Mouse (Mus musculus) left cerebral cortex, postnatal 25 days (tissue): ENCODE data around the gene Adamts8. TPM values are rescaled to one million over a fixed set of nuclear protein-coding genes. Genes with fewer than 3 reads are reported as not detected.

Source experiments
- DNase-seq, 2 experiments: peaks; one replicate each; pipeline ENCODE4 v3.0.0; 2022; ENCODE audit warnings: low spot score in 2 of 2, mixed read lengths in 1 of 2
- intact Hi-C: fragments of 180-260 bp; cut with DNase I; formaldehyde crosslinking; loops from one replicate; pipeline ENCODE4 v1.15.1; 2025
- total RNA-seq, 2 experiments: library from RNA; stranded (reverse); gene quantifications; 2 replicates each; pipeline ENCODE4 v1.2.3; 2021

Gene Adamts8
- total RNA-seq, 2 experiments from 2014 or later = 4.7 to 5.0 TPM

DNA sequence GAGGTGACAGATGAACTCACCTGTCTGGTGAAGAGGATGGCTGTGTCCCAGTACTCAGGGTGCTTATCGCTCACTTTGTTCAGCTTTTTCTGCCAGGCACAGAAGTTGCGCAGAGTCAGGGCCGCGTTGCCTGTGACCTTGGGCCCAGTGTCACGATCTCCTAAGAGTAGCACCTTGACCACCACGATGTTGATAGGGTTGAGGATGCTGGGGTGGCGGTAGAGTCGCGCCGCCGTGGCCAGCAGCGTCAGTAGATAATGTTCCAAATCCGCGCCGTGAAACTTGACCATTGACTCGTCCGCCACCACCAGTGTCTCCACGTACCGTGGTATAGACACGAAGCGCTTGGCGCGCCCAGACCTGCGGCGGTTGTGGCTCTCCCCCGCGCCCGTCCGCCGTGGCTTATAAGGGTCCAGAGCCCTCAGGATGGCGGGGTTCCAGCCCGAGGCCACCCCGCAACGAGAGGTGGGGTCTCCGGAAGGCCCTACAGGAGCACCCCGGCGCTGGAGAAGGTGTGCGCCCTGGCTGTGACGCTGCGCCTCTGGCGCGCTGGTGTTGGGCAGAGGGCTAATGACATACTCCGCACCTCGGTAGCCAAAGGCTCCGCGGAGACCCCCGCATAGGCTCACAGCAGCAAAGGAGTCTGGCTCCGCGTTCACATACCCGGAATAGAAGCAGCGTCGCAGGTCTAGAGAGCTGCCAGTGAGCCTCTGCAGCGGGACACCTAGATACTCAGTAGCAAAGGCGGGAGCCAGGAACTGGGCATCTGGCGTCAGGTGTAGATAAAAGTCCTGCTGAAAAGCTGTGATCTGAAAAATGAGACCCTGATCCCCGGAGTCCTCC, 20.9 kb upstream of the Adamts8 start:
- peak in 1 of 2 experiments; percentile 30 for DNase-seq
- intact Hi-C loops = no loop called here

DNA sequence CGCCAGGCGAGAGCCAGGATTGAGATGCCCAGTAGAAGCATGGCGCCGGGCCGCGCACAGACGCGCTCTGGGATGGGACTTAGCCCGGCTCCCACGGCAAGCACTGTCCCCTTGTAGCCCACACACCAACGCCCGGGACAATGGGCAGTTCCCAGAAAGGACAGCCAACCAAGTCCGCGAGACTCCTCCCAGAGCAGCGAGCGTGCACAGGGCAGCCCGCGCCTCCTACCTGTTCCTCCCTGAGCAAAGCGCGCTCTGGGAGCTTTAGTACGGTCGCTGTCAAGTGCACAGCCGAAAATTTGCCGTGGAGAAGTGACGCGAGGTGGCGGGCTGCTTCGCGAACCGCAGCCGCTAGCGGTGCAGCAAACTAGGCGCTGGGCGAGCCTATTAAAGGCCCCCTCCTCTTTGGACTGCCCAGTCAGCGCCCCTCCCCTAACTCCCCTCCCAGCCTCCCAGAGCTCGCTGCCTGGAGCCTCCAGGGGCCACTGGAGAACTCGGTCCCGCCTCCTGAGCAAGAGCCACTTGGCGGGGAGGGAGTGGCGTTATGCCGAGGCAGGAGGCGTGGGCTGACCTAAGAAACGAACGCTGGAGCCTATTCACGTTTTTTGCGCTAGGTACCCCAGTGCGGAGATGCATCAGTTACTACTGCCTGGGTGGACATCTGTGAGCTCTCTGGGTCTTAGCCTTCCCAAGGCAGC, 20.0 kb upstream of the Adamts8 start, which contains the start of gene Adamts15:
Gene Adamts15, minus strand, starts transcription at position 256 of the 698 bp plus-strand sequence.
- intact Hi-C loops = no loop called here
- peak in 1 of 2 experiments; percentile 42 for DNase-seq

DNA sequence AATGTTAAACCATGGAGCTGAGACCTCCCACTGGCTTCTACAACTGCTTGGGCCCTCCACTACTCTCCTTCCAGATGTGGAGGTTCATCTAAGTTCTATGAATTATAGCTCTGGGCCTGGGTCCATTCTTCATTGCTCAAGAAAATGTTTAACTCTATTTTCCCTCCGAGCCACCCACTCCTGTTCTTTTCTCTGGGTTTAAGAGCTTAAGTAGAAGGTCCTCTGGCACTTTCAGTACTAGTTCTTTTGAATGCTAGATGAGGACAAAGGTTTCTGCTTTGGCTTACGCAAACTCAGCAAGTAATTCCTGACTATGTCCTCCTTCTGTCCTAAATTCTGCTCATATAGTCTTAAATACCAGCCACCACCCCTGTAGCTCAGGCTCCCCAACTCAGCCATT, 13.6 kb upstream of the Adamts8 start:
- no peak for DNase-seq
- intact Hi-C loops = no loop called here

DNA sequence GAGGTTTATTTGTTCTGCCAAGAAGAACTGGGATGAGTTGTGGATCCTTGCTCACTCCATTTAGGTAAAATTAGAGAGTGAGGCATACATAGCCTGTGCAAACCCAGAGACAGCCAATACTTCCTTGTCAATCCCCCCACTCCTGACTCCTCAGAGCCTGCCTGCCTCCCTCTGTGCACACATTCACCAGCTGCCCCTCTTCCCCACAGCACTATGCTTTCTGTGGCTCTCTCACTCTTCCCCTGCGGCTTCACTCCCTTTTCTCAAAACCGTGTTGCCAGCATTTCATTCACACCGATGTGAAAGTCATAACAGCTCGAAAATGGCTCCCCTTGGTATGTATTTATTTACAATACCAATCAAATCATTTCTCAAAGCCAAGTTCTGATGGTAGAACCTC, 10.0 kb upstream of the Adamts8 start:
- DNase-seq = no peak
- intact Hi-C loops = no loop called here

DNA sequence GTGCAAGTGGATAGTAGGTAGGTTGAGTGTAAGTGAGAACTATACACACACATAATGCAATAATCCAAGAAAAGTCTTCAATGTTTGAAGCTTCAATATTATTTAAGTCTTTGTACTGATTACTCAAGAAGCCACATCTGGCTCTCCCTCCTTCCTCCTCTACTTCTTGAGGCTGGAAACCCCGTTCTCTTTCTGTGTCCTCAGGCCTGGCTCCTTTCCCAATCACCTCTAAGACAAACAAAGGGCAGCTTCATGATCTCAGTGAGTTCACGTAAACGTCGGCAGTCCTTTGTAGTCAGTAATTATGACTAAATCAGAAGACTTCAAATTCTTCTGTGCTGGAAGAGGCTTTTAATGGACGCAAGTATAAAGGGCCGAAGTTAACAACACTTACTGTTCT, 7.5 kb upstream of the Adamts8 start:
- DNase-seq = no peak
- intact Hi-C loops = no loop called here

DNA sequence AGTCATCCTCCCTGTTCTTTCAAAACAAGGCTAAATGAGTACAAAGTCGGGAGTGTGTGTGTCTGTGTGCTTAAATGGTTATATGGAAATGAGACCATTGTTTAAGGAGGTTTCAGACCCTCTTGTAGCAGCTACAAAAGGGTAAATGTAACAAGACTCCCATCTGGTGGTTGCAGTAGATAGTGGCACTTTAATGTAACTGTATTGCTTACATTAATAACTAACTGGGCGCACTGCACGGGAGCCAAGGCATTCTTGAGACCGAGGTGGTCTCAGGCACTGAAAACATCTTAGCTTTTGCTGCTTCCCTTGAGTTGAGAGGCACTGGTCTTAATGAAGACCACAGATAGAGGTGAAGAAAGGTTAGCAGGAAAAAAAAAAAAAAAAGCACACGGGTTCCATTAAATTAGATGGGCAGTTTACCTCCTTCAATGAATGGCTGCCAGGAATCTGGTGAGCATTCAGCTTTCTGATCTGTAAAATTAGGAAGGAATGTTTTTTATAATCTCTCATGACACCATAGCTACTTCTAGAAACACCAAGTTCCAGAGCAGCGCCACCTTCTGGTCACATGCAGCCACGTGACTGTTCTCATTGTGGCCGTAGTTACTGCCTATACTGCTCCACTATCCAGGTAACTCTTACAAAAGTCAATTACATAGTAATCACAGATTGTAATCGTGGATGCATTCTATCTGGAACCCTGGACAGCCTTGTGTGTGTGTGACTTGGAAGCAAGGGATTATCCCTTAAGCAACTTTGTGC, 5.5 kb upstream of the Adamts8 start:
- DNase-seq = peak in 1 of 2 experiments; percentile 62
- intact Hi-C loops = loop anchor here (1.0 to 2.0 kb wide), 2 partner anchors 374 to 457 kb away; no protein-coding TSS in a partner anchor

DNA sequence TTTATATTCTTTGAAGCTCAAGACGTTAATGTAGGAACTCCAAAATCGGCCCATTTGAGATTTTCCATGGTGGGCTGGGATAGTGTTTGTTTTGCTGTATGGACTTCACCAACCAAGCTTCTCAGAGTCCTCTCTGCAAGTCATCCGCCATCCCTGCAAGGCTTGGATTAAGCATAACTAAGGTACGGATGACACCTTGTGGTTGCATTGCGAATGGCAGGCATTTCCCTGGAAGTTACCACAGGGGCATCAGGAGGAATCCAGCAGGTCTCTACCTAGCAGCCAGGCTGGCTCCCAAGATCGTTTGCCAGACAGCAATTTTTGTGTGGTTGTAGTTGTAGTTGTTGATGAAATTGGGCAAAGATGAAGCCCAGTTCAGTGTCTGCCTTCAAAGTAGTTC, 2.0 kb upstream of the Adamts8 start:
- intact Hi-C loops = loop anchor here (1.0 kb wide), 2 partner anchors 460 to 492 kb away; no protein-coding TSS in a partner anchor
- peak; percentile 89 to 95 for DNase-seq

DNA sequence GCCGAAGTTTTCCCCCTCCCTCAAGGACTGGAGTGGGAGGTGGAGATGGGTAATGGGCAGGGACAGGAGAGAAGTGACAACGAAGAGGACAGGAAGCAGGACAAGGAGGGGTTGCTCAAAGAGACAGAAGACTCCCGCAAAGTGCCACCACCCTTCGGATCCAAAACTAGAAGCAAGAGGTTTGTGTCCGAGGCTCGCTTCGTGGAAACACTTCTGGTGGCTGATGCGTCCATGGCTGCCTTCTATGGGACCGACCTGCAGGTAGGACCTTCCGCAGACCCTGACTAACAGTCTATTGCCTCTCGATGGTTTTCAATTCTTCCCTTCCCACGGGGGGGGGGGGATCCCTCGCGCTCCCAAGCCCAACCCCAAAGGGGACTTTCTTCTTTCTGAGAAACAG, 979 bp downstream of the Adamts8 start:
- no peak for DNase-seq
- intact Hi-C loops = loop anchor here (1.0 kb wide), 1 partner anchor 138 kb away; no protein-coding TSS in a partner anchor

DNA sequence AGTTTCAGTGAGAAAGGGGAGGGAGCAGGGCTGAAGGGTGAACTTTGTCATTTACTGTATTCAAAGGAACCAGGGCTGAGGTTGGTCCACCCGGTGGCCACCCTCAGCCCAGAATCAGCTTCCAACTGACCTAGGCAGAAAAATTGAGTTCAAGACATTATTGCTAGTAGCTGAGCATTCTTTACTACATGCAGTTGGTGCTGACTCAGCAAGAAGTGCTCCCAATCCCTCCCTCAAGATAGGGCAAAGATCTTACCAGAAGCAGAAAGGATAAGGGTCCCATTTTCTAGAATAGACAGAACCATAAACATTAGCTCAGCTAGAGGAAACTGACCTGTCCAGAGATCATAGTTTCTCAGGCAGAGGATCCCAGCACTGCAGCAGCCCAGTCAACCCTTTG, 1.9 kb downstream of the Adamts8 start:
- DNase-seq = no peak
- intact Hi-C loops = no loop called here

DNA sequence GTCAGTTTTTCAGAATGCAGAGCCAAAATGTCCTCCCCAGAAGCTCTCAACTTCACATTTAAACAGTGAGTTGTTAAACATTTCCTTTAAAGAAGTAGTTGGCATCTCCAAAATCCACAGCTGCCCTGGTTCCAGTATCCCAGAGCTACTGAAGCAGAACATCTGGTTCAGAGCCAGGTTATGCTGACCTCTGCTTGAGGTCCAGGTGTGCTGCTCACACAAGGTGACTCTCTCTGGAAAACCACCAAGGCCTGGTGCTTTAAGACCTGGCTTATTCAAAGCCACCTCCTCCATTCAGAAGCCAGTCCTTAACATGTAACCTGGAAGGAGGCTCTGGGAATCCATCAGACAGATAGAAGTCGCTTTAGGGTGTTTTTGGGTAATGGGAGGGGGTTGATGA, 2.9 kb downstream of the Adamts8 start:
- intact Hi-C loops = no loop called here
- no peak for DNase-seq

DNA sequence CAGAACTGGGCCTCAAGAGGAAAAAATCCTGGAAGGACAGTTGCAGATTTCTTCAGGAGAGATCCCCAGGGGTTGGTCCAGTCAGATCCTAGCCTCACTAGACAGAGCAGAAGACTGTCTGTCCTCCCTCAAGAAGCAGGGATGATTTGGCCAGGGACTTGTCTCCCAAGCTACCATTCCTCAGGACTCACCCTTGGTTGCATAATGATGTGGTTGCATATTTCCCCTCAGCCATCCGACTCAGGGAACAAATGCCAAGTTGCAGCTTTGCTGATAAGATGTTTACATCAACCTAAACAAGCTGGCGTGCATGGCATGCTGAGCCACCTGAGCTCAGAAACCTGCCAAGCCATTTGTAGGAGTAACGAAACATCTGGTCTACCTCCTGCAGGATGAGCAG, 7.1 kb downstream of the Adamts8 start:
- DNase-seq = no peak
- intact Hi-C loops = no loop called here

DNA sequence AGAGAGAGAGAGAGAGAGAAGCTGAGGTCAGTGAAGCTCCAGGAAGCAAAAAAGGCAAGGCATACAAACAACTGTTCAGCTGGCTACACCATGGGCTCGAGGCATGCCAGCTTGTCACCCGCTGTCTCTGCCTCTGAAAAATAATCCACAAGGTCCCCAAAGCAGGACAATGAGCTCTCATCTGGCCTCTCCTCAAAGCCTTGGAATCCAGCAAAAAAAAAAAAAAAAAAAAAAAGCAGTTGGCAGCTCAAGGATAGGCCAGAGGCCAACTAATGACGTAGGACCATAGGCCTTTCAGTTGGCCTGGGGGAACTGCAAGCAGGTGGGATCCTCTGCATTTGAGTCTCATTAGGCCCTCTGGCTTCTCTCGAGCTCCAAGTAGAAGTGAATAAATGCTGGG, 7.6 kb downstream of the Adamts8 start:
- DNase-seq = no peak
- intact Hi-C loops = no loop called here

DNA sequence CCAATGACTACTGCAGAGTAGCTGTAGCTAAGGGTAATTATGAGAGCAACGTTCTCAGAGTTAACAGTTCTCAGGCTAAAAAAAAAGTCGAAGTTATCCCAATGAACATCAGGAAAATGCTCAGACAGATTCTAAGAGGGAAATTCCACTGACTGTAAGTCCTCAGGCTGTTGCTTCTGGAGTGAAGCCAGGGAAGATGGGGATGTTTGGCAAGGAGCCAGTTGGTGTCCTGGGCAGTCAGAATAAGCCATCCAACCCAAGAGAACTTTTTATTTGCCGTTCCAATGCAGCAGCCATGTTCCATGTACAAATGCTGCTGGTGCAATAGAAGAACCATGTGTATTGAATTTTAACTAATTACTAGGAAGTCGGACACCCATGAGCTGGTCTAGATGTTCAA, 8.2 kb downstream of the Adamts8 start:
- intact Hi-C loops = no loop called here
- no peak for DNase-seq

DNA sequence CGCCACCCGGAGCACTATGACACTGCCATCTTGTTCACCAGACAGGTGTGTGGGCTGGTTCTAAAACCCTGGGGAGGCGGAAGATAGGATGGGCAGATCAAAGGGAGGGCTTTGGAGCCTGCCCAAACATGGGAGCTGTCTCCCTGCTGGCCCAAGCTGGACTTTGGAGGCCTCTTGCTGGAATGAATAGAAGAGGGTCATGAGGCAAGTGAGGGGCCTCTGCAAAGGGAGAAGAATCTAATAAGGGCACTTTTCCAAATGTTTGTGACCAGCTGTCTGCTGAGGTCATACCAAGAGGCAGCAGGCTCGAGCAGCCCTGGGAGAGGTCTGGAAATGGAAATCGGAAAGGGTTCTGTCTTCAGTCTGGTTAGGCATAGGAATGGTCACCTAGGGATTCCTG, 9.1 kb downstream of the Adamts8 start:
- no peak for DNase-seq

DNA sequence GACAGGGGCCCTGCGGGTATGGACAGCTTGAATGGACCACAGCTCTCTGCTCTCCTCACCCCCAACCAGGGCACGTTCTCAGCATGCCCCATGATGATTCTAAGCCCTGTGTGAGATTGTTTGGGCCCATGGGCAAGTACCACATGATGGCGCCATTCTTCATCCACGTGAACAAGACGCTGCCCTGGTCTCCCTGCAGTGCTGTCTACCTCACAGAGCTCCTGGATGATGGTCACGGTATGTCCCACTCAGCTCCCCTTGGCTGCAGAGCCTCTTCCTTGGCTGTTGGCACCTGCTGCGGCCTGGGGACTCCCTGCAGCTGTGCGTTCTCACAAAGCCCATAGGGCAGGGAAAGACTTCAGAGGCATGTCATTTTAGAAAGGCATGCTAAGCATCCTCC, 10.9 kb downstream of the Adamts8 start:
- DNase-seq = peak in 1 of 2 experiments; percentile 30
- intact Hi-C loops = no loop called here

More for the DNA sequence above, 9.1 kb downstream of the Adamts8 start:
- intact Hi-C loops = no loop called here

DNA sequence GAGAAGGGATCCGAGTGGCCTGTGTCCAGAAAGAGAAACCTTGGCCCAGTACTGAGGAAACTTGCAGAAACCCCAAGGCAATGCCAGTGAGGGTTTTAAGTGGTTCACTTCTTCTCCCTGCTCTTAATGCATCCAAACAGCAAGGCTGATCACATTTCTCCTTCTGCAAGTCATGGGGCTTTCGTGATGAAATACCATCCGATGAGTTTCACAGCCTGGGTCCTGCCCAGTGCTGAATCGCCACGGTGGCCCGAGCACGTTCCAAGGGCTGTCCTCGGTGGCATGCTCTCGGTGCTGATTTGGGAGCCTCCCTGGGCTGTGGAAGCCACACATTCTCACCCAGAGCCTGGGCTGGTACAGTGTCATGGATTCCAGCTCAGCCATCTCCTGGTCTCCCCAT, 12.9 kb downstream of the Adamts8 start:
- intact Hi-C loops = no loop called here
- no peak for DNase-seq

DNA sequence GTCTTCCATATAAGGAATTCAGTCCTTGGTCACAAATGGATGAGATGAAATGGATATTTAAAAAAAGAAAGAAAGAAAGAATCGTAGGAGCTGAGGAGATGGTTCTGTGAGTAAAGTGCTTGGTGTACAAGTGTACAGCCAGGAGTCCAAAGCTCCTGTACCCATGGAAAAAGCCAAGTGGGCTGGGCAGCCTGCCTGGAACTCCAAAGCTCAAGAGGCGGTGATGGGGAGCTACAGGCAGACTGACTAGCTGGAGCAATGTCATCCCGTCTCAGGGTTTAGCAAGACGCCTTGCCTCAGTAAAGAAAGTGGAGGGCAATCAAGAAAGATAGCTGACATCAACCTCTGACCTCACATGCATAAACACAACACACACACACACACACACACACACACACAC, 21.4 kb downstream of the Adamts8 start:
- intact Hi-C loops = no loop called here
- DNase-seq = no peak

DNA sequence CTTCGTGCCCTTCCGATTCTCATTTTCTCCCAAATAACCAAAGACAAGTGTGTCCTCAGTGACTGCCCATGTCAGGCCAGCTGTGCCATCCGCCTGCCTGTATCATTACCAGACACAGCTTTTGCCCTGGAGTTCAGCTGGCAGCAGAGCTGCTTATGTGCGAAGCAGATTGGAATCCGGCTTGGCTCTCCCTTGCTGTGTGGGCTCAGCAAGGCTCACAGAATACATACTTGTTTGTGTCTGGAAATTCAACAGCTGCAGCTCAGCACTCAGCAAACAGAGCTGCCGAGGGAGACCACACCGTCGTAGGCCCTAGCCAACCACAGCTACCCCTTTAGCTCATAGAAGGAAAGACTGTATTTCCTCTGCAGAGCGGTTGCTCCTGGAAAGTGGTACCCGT, 22.3 kb downstream of the Adamts8 start:
- intact Hi-C loops = no loop called here
- DNase-seq = peak; percentile 37 to 39

DNA sequence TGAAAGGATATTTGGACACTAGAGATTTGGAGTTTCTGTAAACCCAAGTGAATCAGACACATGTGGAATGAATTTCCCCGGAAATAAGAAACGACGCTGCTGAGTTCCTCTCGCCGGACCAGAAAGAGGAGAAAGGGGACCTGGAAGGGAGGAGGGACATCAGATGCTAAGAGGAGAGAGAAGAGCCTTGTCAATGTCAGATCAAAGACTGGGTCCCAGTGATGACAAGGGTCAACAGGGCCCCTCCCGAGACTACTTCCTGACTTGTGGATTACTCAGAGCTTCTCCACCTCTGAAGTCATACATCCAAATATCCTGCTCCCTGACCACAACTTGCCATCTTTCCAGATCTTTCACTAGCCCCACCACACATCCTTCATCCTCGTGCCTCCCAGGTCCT, 24.5 kb downstream of the Adamts8 start:
- no peak for DNase-seq
- intact Hi-C loops = no loop called here

DNA sequence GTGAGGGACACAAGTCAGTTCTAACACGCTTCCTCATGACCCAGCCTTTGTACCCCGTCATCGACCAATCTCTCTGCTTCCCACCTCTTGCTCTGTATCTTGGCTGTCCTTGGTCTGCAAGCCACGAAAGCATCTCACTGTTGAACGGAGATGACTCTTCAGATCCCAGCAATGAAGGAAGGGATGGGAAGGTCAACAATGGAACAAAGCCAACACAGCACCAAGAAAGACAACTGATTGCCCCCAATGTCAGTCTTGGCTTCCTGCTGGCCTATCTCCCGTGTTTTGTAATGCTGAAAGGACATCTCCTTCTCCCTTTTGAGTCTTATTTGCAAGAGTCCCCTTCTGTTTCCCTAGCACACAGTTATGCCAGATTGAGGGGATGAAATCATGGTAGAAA, 25.8 kb downstream of the Adamts8 start:
- intact Hi-C loops = no loop called here
- no peak for DNase-seq
